Mouse (Mus musculus) adrenal gland, postnatal 14 days (tissue): Measurements from ENCODE around the gene Grip1. TPM values are rescaled to one million over a fixed set of nuclear protein-coding genes. Genes with fewer than 3 reads are reported as not detected.

Source experiments
- DNase-seq: peaks from one replicate; pipeline ENCODE4 v3.0.0; 2021; ENCODE audit warnings: mixed read lengths
- long read RNA-seq, 2 experiments: library from polyadenylated mRNA; stranded (forward); transcript quantifications; one replicate each; pipeline ENCODE4 v2.0.0; 2021
- total RNA-seq: library from RNA; stranded (reverse); gene quantifications from 2 replicates; pipeline ENCODE4 v1.2.3, GENCODE M21; 2021

Gene Grip1
- 1.3 and 1.5 TPM in 2 replicates for total RNA-seq
- long read RNA-seq, experiment 1: 0 reads
- long read RNA-seq, experiment 2, partial matches to known transcripts: 2 of 2 reads
- long read RNA-seq, experiment 2, other reads (novel, unspliced or antisense): 0 of 2 reads

GRCm38 (mm10) chr10:119453431-119454105 is at the start of gene Grip1:
TSS of gene Grip1 (plus strand) at chr10:119453830.
- peak; percentile 39 for DNase-seq

GRCm38 (mm10) chr10:119405103-119405502 is 48.5 kb upstream of the Grip1 start:
- no peak for DNase-seq

- no peak for DNase-seq
Observed at GRCm38 (mm10) chr10:119405612-119406011, 48.0 kb upstream of the Grip1 start.

- no peak for DNase-seq
Observed at GRCm38 (mm10) chr10:119408327-119408726, 45.3 kb upstream of the Grip1 start.

GRCm38 (mm10) chr10:119413238-119413637 is 40.4 kb upstream of the Grip1 start:
- DNase-seq: no peak

GRCm38 (mm10) chr10:119415106-119415505 is 38.5 kb upstream of the Grip1 start:
- no peak for DNase-seq

GRCm38 (mm10) chr10:119421418-119421817 is 32.2 kb upstream of the Grip1 start:
- no peak for DNase-seq

GRCm38 (mm10) chr10:119423821-119424534 is 29.7 kb upstream of the Grip1 start:
- DNase-seq: peak; percentile 13

GRCm38 (mm10) chr10:119427653-119428052 is 26.0 kb upstream of the Grip1 start:
- DNase-seq: no peak

- DNase-seq: no peak
Observed at GRCm38 (mm10) chr10:119428106-119428505, 25.5 kb upstream of the Grip1 start.

GRCm38 (mm10) chr10:119430240-119430639 is 23.4 kb upstream of the Grip1 start:
- no peak for DNase-seq

- DNase-seq: no peak
Observed at GRCm38 (mm10) chr10:119431801-119432200, 21.8 kb upstream of the Grip1 start.

- no peak for DNase-seq
Observed at GRCm38 (mm10) chr10:119435818-119436217, 17.8 kb upstream of the Grip1 start.

- DNase-seq: no peak
Observed at GRCm38 (mm10) chr10:119437319-119437718, 16.3 kb upstream of the Grip1 start.

- DNase-seq: no peak
Observed at GRCm38 (mm10) chr10:119441743-119442142, 11.9 kb upstream of the Grip1 start.

GRCm38 (mm10) chr10:119447392-119447914 is 6.2 kb upstream of the Grip1 start:
- no peak for DNase-seq

GRCm38 (mm10) chr10:119447930-119448329 is 5.7 kb upstream of the Grip1 start:
- no peak for DNase-seq

GRCm38 (mm10) chr10:119452698-119453097 is 932 bp upstream of the Grip1 start:
- DNase-seq: no peak

- peak; percentile 55 for DNase-seq
Observed at GRCm38 (mm10) chr10:119454106-119454667, 557 bp downstream of the Grip1 start.

GRCm38 (mm10) chr10:119454668-119455542 is 1.3 kb downstream of the Grip1 start:
- DNase-seq: peak; percentile 15

GRCm38 (mm10) chr10:119455543-119455940 is 1.9 kb downstream of the Grip1 start:
- no peak for DNase-seq

- DNase-seq: no peak
Observed at GRCm38 (mm10) chr10:119457121-119457520, 3.5 kb downstream of the Grip1 start.
